Comparison of ENCODE assay signal across 8 mouse cellular contexts in genomic region chr5:113226632-113227102, GRCm38 (mm10). TPM values are rescaled to one million over a fixed set of nuclear protein-coding genes. Genes with fewer than 3 reads are reported as not detected.
DNase-seq lines count a peak whose midpoint lies in the region; ATAC-seq lines count a peak whose summit lies in the region.

Gene Tmem211, plus strand, starts transcription at chr5:113226909.

- H3K9me3 ChIP-seq in intestine, embryonic 16.5 days (ENCODE audit: control insufficient read depth, low read length), result no peaks in the 10 kb centered on the region

- ATAC-seq in granulocyte monocyte progenitor cell, adult 5-6 weeks (replicated peaks; ENCODE audit: poor library complexity, severe bottlenecking), result peak; percentile 74
- peak; percentile 75 for ATAC-seq in intestine, embryonic 16.5 days
- peak; percentile 94 for ATAC-seq in megakaryocyte progenitor cell, adult 5-6 weeks (replicated peaks; ENCODE audit: poor library complexity)

- WGBS in intestine, embryonic 16.5 days, result under 1% methylated on average over 13 of the region's 13 CpGs

- H3K27me3 ChIP-seq in intestine, embryonic 16.5 days (replicated peaks; ENCODE audit: control insufficient read depth, insufficient read depth, low read length), result no peaks in the 10 kb centered on the region

- peak within 1 kb of the TSS; percentile 33 for H3K4me3 ChIP-seq in intestine, embryonic 16.5 days (ENCODE audit: low read length)

- peak within 1 kb of the TSS; percentile 59 for H3K4me2 ChIP-seq in intestine, embryonic 16.5 days (ENCODE audit: low read depth, low read length)

- intact Hi-C loops in left cerebral cortex, postnatal 25 days (cut with DNase I), result loop anchor here (1.0 to 10.0 kb wide), 3 partner anchors 46 to 342 kb away; no protein-coding TSS in a partner anchor

- no peaks in the 10 kb centered on the region for H3K36me3 ChIP-seq in intestine, embryonic 16.5 days (ENCODE audit: control insufficient read depth, insufficient read depth, low read length)

- peak; percentile 80 to 89 for DNase-seq in adrenal gland, postnatal 36 days
- DNase-seq in embryo, embryonic 11.5 days (ENCODE audit: low read depth, low spot score), result peak; percentile 88
- DNase-seq in left cerebral cortex, postnatal 25 days (ENCODE audit: low spot score in 2 of 2), result peak; percentile 82 to 89
- peak; percentile 89 to 92 for DNase-seq in right cerebral cortex, postnatal 10 days (ENCODE audit: low spot score in 2 of 2)
- DNase-seq in adipocyte (ENCODE audit: low spot score), result no peak

- peak within 1 kb of the TSS; percentile 35 for H3K27ac ChIP-seq in intestine, embryonic 16.5 days (ENCODE audit: low read length)

- peaks cover 16% of the 10 kb centered on the region for H3K4me1 ChIP-seq in intestine, embryonic 16.5 days (ENCODE audit: control insufficient read depth, insufficient read depth, low read length)

- peak within 1 kb of the TSS; percentile 66 for H3K9ac ChIP-seq in intestine, embryonic 16.5 days (ENCODE audit: low read depth, low read length)

RNA-seq across cellular contexts. Expression of gene Tmem211, which starts in this region (rescaled TPM):
- total RNA-seq in adrenal gland, postnatal 36 days (2021), result not detected
- total RNA-seq in granulocyte monocyte progenitor cell, adult 5-6 weeks (2014; fragmentation: Nextera tagmentation), result not detected in 2 replicates
- total RNA-seq in granulocyte monocyte progenitor cell, adult 5-6 weeks (2017), result not detected in 2 replicates
- polyA plus RNA-seq in intestine, embryonic 16.5 days (2015; fragmentation: Nextera tagmentation; extraction: Ambion mirVana), result 0.13 and 0.28 TPM in 2 replicates
- not detected for total RNA-seq in left cerebral cortex, postnatal 25 days (2021)
- not detected in 2 replicates for total RNA-seq in megakaryocyte progenitor cell, adult 5-6 weeks (2015)
- not detected in 2 replicates for total RNA-seq in megakaryocyte progenitor cell, adult 5-6 weeks (2017)

Comparison
In these comparisons a context has a peak if more than half of its experiments do, and no peak if none do; other contexts are left out.
1. Peak in DNase-seq in adrenal gland, postnatal 36 days; RNA of the gene not detected or under 1 TPM.
2. Peak in ATAC-seq in granulocyte monocyte progenitor cell, adult 5-6 weeks; RNA of the gene not detected or under 1 TPM.
3. Peak in ATAC-seq, H3K4me3 ChIP-seq, H3K27ac ChIP-seq, H3K9ac ChIP-seq and H3K4me2 ChIP-seq in intestine, embryonic 16.5 days; RNA of the gene not detected or under 1 TPM.
4. Peak in DNase-seq in left cerebral cortex, postnatal 25 days; RNA of the gene not detected or under 1 TPM.
5. Peak in ATAC-seq in megakaryocyte progenitor cell, adult 5-6 weeks; RNA of the gene not detected or under 1 TPM.